Mouse (Mus musculus) adrenal gland, adult 2 months (tissue): ENCODE measurements around the gene Pola2. TPM values are rescaled to one million over a fixed set of nuclear protein-coding genes. Genes with fewer than 3 reads are reported as not detected.

ENCODE experiments used
- DNase-seq: peaks from one replicate; pipeline ENCODE4 v3.0.0; 2021
- polyA plus RNA-seq: library from polyadenylated mRNA; depleted of rRNA; stranded (reverse); fragments of >200 nt; gene quantifications from 2 replicates; pipeline ENCODE4 v1.2.3, GENCODE M21; 2012; rRNA removed
- total RNA-seq, 2 experiments: library from RNA; stranded (reverse); gene quantifications; 2 replicates each; pipeline ENCODE4 v1.2.3; 2021

Pola2 gene
- total and polyA plus RNA-seq, 3 experiments, result 15.9 to 41.0 (median 20.4) TPM

DNA sequence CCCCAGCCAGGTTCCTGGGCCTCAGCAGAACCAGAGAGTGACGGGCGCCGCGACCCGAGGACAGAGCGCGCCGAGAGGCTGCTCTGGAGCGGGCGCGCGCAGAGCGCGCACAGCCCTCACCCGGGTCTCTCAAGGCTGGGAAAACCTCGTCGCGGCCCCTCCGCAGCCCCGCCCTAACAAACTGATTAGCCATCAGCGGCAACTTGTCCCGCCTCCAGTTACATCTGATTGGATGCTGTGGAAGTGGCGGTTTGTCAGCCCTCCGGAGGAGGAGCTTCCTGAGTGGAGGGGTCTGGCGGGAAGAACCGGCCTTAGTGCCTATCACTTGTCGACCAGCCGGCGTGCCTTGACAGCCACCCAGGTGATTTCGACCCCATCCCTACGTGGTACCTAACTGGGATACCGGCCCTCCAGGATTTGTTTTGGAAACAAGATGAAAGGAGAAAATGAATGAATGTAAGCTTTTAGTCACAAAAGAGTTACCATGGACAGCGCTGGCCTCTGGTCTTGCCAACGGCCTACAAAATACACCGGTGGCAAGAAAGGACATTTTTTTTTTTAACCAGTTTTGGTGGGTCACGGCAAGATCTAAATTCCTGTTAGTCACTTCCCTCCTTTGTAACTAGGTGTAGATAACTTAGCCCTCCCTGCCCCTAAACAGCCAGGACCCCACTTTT is 69.9 kb downstream of the Pola2 start, which contains the start of gene Tigd3:
Tigd3 (minus strand) TSS at position 148 of the 677 bp plus-strand sequence.
- peak; percentile 96 for DNase-seq

- DNase-seq, result no peak
Observed at GRCm38 (mm10) chr19:5893282-5894001, 70.6 kb downstream of the Pola2 start.

GRCm38 (mm10) chr19:5892735-5893134 is 71.3 kb downstream of the Pola2 start:
- no peak for DNase-seq

DNA sequence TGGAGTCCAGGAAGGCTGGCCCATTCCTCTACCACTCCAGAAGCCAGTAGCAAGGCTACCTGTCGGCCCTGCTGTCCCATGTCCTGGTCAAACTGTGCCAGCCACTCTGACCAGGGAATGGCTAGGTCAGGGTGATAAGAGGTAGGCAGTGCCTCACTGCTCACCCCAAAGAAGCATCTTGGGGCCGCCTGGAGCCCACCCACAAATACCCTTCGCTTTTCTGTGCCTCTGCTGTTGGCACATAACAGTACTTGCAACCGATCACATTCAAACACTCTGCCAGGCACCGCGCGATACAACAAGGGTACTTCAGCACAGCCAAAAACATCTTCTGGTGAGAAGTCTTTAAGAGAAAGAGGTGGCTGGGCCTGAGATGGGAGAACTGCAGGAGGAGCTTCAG is 71.7 kb downstream of the Pola2 start:
- no peak for DNase-seq

- no peak for DNase-seq
Observed at GRCm38 (mm10) chr19:5891521-5892258, 72.3 kb downstream of the Pola2 start.

Other genes starting within 250 kb of the Pola2 start
- 10 to 100 TPM; 30.3 to 31.6 TPM for gene Ehbp1l1, start 237.9 kb downstream of the Pola2 start, total RNA-seq
- gene Ehbp1l1, start 237.9 kb downstream of the Pola2 start, polyA plus RNA-seq, result 47.6 and 49.2 TPM in 2 replicates
- 10 to 100 TPM; 58.1 to 68.4 TPM for gene Fam89b, start 234.5 kb downstream of the Pola2 start, total RNA-seq
- gene Fam89b, start 234.5 kb downstream of the Pola2 start, polyA plus RNA-seq, result 443 and 466 TPM in 2 replicates
- gene Ltbp3, start 223.3 kb downstream of the Pola2 start, total RNA-seq, result 100 to 1,000 TPM; 174 to 246 TPM
- 737 and 768 TPM in 2 replicates for gene Ltbp3, start 223.3 kb downstream of the Pola2 start, polyA plus RNA-seq
- 100 to 1,000 TPM; 106 to 109 TPM for gene Scyl1, start 192.8 kb downstream of the Pola2 start, total RNA-seq
- 119 and 125 TPM in 2 replicates for gene Scyl1, start 192.8 kb downstream of the Pola2 start, polyA plus RNA-seq
- 10 to 100 TPM; 41.2 to 51.4 TPM for gene Frmd8, start 88.9 kb downstream of the Pola2 start, total RNA-seq
- 27.8 and 36.4 TPM in 2 replicates for gene Frmd8, start 88.9 kb downstream of the Pola2 start, polyA plus RNA-seq
- 10 to 100 TPM; 15.5 to 36.2 TPM for gene Slc25a45, start 86.4 kb downstream of the Pola2 start, total RNA-seq
- gene Slc25a45, start 86.4 kb downstream of the Pola2 start, polyA plus RNA-seq, result 42.4 and 44.6 TPM in 2 replicates
- gene Tigd3, start 70.1 kb downstream of the Pola2 start, total RNA-seq, result 1 to 10 TPM; 1.0 to 1.1 TPM
- gene Tigd3, start 70.1 kb downstream of the Pola2 start, polyA plus RNA-seq, result 0.48 and 0.53 TPM in 2 replicates
- 100 to 1,000 TPM in 1 of 2 experiments, 10 to 100 TPM in 1; 90.6 to 125 TPM for gene Dpf2, start 51.2 kb downstream of the Pola2 start, total RNA-seq
- 51.7 and 56.3 TPM in 2 replicates for gene Dpf2, start 51.2 kb downstream of the Pola2 start, polyA plus RNA-seq
- gene Cdc42ep2, start 39.4 kb downstream of the Pola2 start, total RNA-seq, result 1 to 10 TPM; 5.5 to 8.0 TPM
- gene Cdc42ep2, start 39.4 kb downstream of the Pola2 start, polyA plus RNA-seq, result 5.6 and 5.9 TPM in 2 replicates
- gene Slc22a20, start 21.9 kb upstream of the Pola2 start, total RNA-seq, result not detected
- gene Slc22a20, start 21.9 kb upstream of the Pola2 start, polyA plus RNA-seq, result not detected in 2 replicates
- 10 to 100 TPM; 34.9 to 42.1 TPM for gene Capn1, start 51.7 kb upstream of the Pola2 start, total RNA-seq
- gene Capn1, start 51.7 kb upstream of the Pola2 start, polyA plus RNA-seq, result 34.8 and 37.9 TPM in 2 replicates
- 10 to 100 TPM; 54.1 to 71.3 TPM for gene Syvn1, start 82.4 kb upstream of the Pola2 start, total RNA-seq
- gene Syvn1, start 82.4 kb upstream of the Pola2 start, polyA plus RNA-seq, result 87.3 and 114 TPM in 2 replicates
- gene Mrpl49, start 93.6 kb upstream of the Pola2 start, total RNA-seq, result 10 to 100 TPM; 64.8 to 67.5 TPM
- gene Mrpl49, start 93.6 kb upstream of the Pola2 start, polyA plus RNA-seq, result 15.8 and 17.0 TPM in 2 replicates
- 1,000 to 10,000 TPM; 1,141 to 1,229 TPM for gene Fau, start 93.6 kb upstream of the Pola2 start, total RNA-seq
- 984 and 1,350 TPM in 2 replicates for gene Fau, start 93.6 kb upstream of the Pola2 start, polyA plus RNA-seq
- 10 to 100 TPM; 24.7 to 37.5 TPM for gene Znhit2, start 97.0 kb upstream of the Pola2 start, total RNA-seq
- gene Znhit2, start 97.0 kb upstream of the Pola2 start, polyA plus RNA-seq, result 134 and 152 TPM in 2 replicates
- 10 to 100 TPM; 22.0 to 48.3 TPM for gene Tm7sf2, start 104.2 kb upstream of the Pola2 start, total RNA-seq
- gene Tm7sf2, start 104.2 kb upstream of the Pola2 start, polyA plus RNA-seq, result 91.9 and 126 TPM in 2 replicates
- gene Vps51, start 113.0 kb upstream of the Pola2 start, total RNA-seq, result 10 to 100 TPM; 57.1 to 60.0 TPM
- gene Vps51, start 113.0 kb upstream of the Pola2 start, polyA plus RNA-seq, result 64.4 and 66.3 TPM in 2 replicates
- not detected for gene Tmem262, start 115.8 kb upstream of the Pola2 start, total RNA-seq
- gene Tmem262, start 115.8 kb upstream of the Pola2 start, polyA plus RNA-seq, result 1.0 TPM in 1 of 2 replicates, not detected in the other
- gene Gm28374, start 118.1 kb upstream of the Pola2 start, total RNA-seq, result not detected
- 0.38 and 0.64 TPM in 2 replicates for gene Gm28374, start 118.1 kb upstream of the Pola2 start, polyA plus RNA-seq
- 10 to 100 TPM; 38.9 to 43.5 TPM for gene Zfpl1, start 120.8 kb upstream of the Pola2 start, total RNA-seq
- gene Zfpl1, start 120.8 kb upstream of the Pola2 start, polyA plus RNA-seq, result 91.2 and 122 TPM in 2 replicates
- gene Cdca5, start 120.8 kb upstream of the Pola2 start, total RNA-seq, result under 1 TPM; 0.73 to 0.98 TPM
- 0.32 and 0.80 TPM in 2 replicates for gene Cdca5, start 120.8 kb upstream of the Pola2 start, polyA plus RNA-seq
- gene AC131692.1, start 130.2 kb upstream of the Pola2 start, total RNA-seq, result not detected
- gene AC131692.1, start 130.2 kb upstream of the Pola2 start, polyA plus RNA-seq, result not detected in 2 replicates
- gene Naaladl1, start 141.6 kb upstream of the Pola2 start, total RNA-seq, result not detected
- gene Naaladl1, start 141.6 kb upstream of the Pola2 start, polyA plus RNA-seq, result 0.09 and 0.13 TPM in 2 replicates
- 10 to 100 TPM; 15.7 to 16.5 TPM for gene Sac3d1, start 154.4 kb upstream of the Pola2 start, total RNA-seq
- 92.6 and 97.2 TPM in 2 replicates for gene Sac3d1, start 154.4 kb upstream of the Pola2 start, polyA plus RNA-seq
- 10 to 100 TPM; 27.0 to 28.2 TPM for gene Snx15, start 164.1 kb upstream of the Pola2 start, total RNA-seq
- 76.8 and 81.1 TPM in 2 replicates for gene Snx15, start 164.1 kb upstream of the Pola2 start, polyA plus RNA-seq
- 1 to 10 TPM; 1.8 to 2.6 TPM for gene Batf2, start 176.8 kb upstream of the Pola2 start, total RNA-seq
- gene Batf2, start 176.8 kb upstream of the Pola2 start, polyA plus RNA-seq, result 5.0 and 6.6 TPM in 2 replicates
- gene Arl2, start 177.3 kb upstream of the Pola2 start, total RNA-seq, result 10 to 100 TPM; 84.1 to 96.5 TPM
- gene Arl2, start 177.3 kb upstream of the Pola2 start, polyA plus RNA-seq, result 313 and 329 TPM in 2 replicates
- gene Majin, start 220.2 kb upstream of the Pola2 start, total RNA-seq, result 1 to 10 TPM; 2.4 to 4.1 TPM
- gene Majin, start 220.2 kb upstream of the Pola2 start, polyA plus RNA-seq, result 0.56 and 0.72 TPM in 2 replicates